Mouse (Mus musculus) C2C12 (cell line): ENCODE data around the gene Arhgef2. TPM values are rescaled to one million over a fixed set of nuclear protein-coding genes. Genes with fewer than 3 reads are reported as not detected.

ENCODE experiments used
- H3K27me3 ChIP-seq: one replicate; pipeline ENCODE4 v1.6.1; 2011; ENCODE audit not compliant: control insufficient read depth, insufficient read depth, insufficient read length
- H3K36me3 ChIP-seq: one replicate; pipeline ENCODE4 v1.6.1; 2011; ENCODE audit not compliant: control insufficient read depth, insufficient read depth
- H3K4me3 ChIP-seq: one replicate; pipeline ENCODE4 v1.5.1; 2011; ENCODE audit warnings: mild to moderate bottlenecking, control low read depth; ENCODE audit not compliant: poor library complexity, insufficient read depth, severe bottlenecking
- H3K79me2 ChIP-seq: one replicate; pipeline ENCODE4 v1.6.1; 2011; ENCODE audit not compliant: control insufficient read depth, insufficient read depth
- H3K79me3 ChIP-seq: one replicate; pipeline ENCODE4 v1.6.1; 2011; ENCODE audit warnings: low read depth, control low read depth
- H3ac ChIP-seq: one replicate; pipeline ENCODE3; 2011; ENCODE audit warnings: low read depth; ENCODE audit not compliant: control insufficient read depth, insufficient read length
- CEBPB ChIP-seq: IDR thresholded peaks from one replicate; pipeline ENCODE4 v1.6.1; 2011; ENCODE audit warnings: low read depth, mild to moderate bottlenecking, control low read depth, moderate library complexity
- CTCF ChIP-seq: IDR thresholded peaks from one replicate; pipeline ENCODE4 v1.5.1; 2011; ENCODE audit not compliant: control insufficient read depth, insufficient read depth, insufficient read length
- FOSL1 ChIP-seq: IDR thresholded peaks from one replicate; pipeline ENCODE4 v1.8.0; 2011; ENCODE audit warnings: mild to moderate bottlenecking, low read length; ENCODE audit not compliant: poor library complexity, insufficient read depth, severe bottlenecking
- MAX ChIP-seq: IDR thresholded peaks from one replicate; pipeline ENCODE4 v1.6.1; 2011; ENCODE audit warnings: mild to moderate bottlenecking, control low read depth
- MYOD1 ChIP-seq: IDR thresholded peaks from one replicate; pipeline ENCODE4 v1.6.1; 2011; ENCODE audit warnings: low read depth; ENCODE audit not compliant: control insufficient read depth, insufficient read length
- MYOG ChIP-seq: IDR thresholded peaks from one replicate; pipeline ENCODE4 v1.6.1; 2011; ENCODE audit not compliant: control insufficient read depth, insufficient read length; ENCODE audit errors: extremely low read depth
- USF1 ChIP-seq: IDR thresholded peaks from one replicate; pipeline ENCODE4 v1.6.1; 2011; ENCODE audit warnings: low read depth, mild to moderate bottlenecking, control low read depth, moderate library complexity
- polyA plus RNA-seq: library from polyadenylated mRNA; unstranded; fragments of >200 nt; fragmentation: generic; extraction: Trizol; gene quantifications from one replicate; pipeline ENCODE4 v1.2.1, GENCODE M21; 2012; ENCODE audit warnings: missing spikeins

Gene Arhgef2
- polyA plus RNA-seq, 1 experiment = 88.3 TPM

- peaks cover 83% of the 10 kb centered on the region for H3K79me2 ChIP-seq
- no peak for TF ChIP-seq MAX
- no peak for TF ChIP-seq MYOD1
- no peak for TF ChIP-seq CTCF
- no peak for TF ChIP-seq USF1
- TF ChIP-seq CEBPB = no peak
- no peak for TF ChIP-seq MYOG
- TF ChIP-seq FOSL1 = no peak
- H3K79me3 ChIP-seq = peaks cover 66% of the 10 kb centered on the region
- no peaks in the 10 kb centered on the region for H3K27me3 ChIP-seq
- peaks cover 14% of the 10 kb centered on the region for H3K36me3 ChIP-seq
- peak overlapping the region; percentile 80 for H3ac ChIP-seq
- peak overlapping the region; percentile 62 for H3K4me3 ChIP-seq
Observed at GRCm38 (mm10) chr3:88623346-88624135, 17.8 kb downstream of the Arhgef2 start.

GRCm38 (mm10) chr3:88624324-88624723 is 18.6 kb downstream of the Arhgef2 start:
- Histone ChIP-seq H3K4me3 (peak overlapping the region; percentile 62), H3K79me3 (peaks cover 72% of the 10 kb centered on the region), H3K36me3 (peaks cover 17% of the 10 kb centered on the region), H3K27me3 (no peaks in the 10 kb centered on the region), H3ac (peak overlapping the region; percentile 26), H3K79me2 (peaks cover 89% of the 10 kb centered on the region)
- no peak for TF ChIP-seq CEBPB
- TF ChIP-seq FOSL1 = no peak
- TF ChIP-seq USF1 = no peak
- TF ChIP-seq CTCF = no peak
- TF ChIP-seq MAX = no peak
- peak; percentile 51 for TF ChIP-seq MYOD1
- TF ChIP-seq MYOG = no peak

GRCm38 (mm10) chr3:88624951-88625350 is 19.2 kb downstream of the Arhgef2 start:
- TF ChIP-seq MYOD1 = no peak
- peak; percentile 33 for TF ChIP-seq FOSL1
- peak; percentile 74 for TF ChIP-seq MAX
- TF ChIP-seq CEBPB = no peak

GRCm38 (mm10) chr3:88625531-88625930 is 19.8 kb downstream of the Arhgef2 start:
- peaks cover 75% of the 10 kb centered on the region for H3K79me3 ChIP-seq
- H3K27me3 ChIP-seq = no peaks in the 10 kb centered on the region
- no peak overlapping the region for H3K4me3 ChIP-seq
- TF ChIP-seq FOSL1 (no peak), CEBPB (no peak), CTCF (no peak), MYOD1 (no peak), MAX (no peak)
- peaks cover 25% of the 10 kb centered on the region for H3K36me3 ChIP-seq
- no peak overlapping the region for H3ac ChIP-seq
- H3K79me2 ChIP-seq = peaks cover 100% of the 10 kb centered on the region

More at GRCm38 (mm10) chr3:88624951-88625350, 19.2 kb downstream of the Arhgef2 start:
- Histone ChIP-seq H3K36me3 (peaks cover 23% of the 10 kb centered on the region), H3ac (no peak overlapping the region), H3K4me3 (no peak overlapping the region), H3K27me3 (no peaks in the 10 kb centered on the region), H3K79me3 (peaks cover 75% of the 10 kb centered on the region), H3K79me2 (peaks cover 95% of the 10 kb centered on the region)

- Histone ChIP-seq H3ac (no peak overlapping the region), H3K36me3 (peaks cover 33% of the 10 kb centered on the region), H3K27me3 (no peaks in the 10 kb centered on the region), H3K79me2 (peaks cover 100% of the 10 kb centered on the region), H3K79me3 (peaks cover 75% of the 10 kb centered on the region), H3K4me3 (no peak overlapping the region)
- no peak for TF ChIP-seq CEBPB
- no peak for TF ChIP-seq FOSL1
- TF ChIP-seq USF1 = no peak
- no peak for TF ChIP-seq MYOD1
- no peak for TF ChIP-seq MAX
- TF ChIP-seq CTCF = no peak
- TF ChIP-seq MYOG = no peak
Observed at GRCm38 (mm10) chr3:88626316-88626715, 20.6 kb downstream of the Arhgef2 start.

GRCm38 (mm10) chr3:88627114-88627513 is 21.3 kb downstream of the Arhgef2 start:
- H3K36me3 ChIP-seq = peaks cover 40% of the 10 kb centered on the region
- peaks cover 100% of the 10 kb centered on the region for H3K79me2 ChIP-seq
- H3K27me3 ChIP-seq = no peaks in the 10 kb centered on the region
- no peak overlapping the region for H3ac ChIP-seq
- TF ChIP-seq FOSL1 (no peak), MYOG (no peak), MAX (no peak), USF1 (no peak), CTCF (no peak), CEBPB (no peak)
- H3K79me3 ChIP-seq = peaks cover 75% of the 10 kb centered on the region
- no peak overlapping the region for H3K4me3 ChIP-seq
